Mouse (Mus musculus) C2C12 (cell line): ENCODE results near the gene Gm13090. TPM values are rescaled to one million over a fixed set of nuclear protein-coding genes. Genes with fewer than 3 reads are reported as not detected.
A peak's percentile ranks its signal among the peaks of the same experiment; 100 is the strongest.

Experiments used
- H3K27me3 ChIP-seq: one replicate; pipeline ENCODE4 v1.6.1; 2011; ENCODE audit not compliant: control insufficient read depth, insufficient read depth, insufficient read length
- H3K36me3 ChIP-seq: one replicate; pipeline ENCODE4 v1.6.1; 2011; ENCODE audit not compliant: control insufficient read depth, insufficient read depth
- H3K4me3 ChIP-seq: one replicate; pipeline ENCODE4 v1.5.1; 2011; ENCODE audit warnings: mild to moderate bottlenecking, control low read depth; ENCODE audit not compliant: poor library complexity, insufficient read depth, severe bottlenecking
- H3K79me2 ChIP-seq: one replicate; pipeline ENCODE4 v1.6.1; 2011; ENCODE audit not compliant: control insufficient read depth, insufficient read depth
- H3K79me3 ChIP-seq: one replicate; pipeline ENCODE4 v1.6.1; 2011; ENCODE audit warnings: low read depth, control low read depth
- H3ac ChIP-seq: one replicate; pipeline ENCODE3; 2011; ENCODE audit warnings: low read depth; ENCODE audit not compliant: control insufficient read depth, insufficient read length
- CEBPB ChIP-seq: IDR thresholded peaks from one replicate; pipeline ENCODE4 v1.6.1; 2011; ENCODE audit warnings: low read depth, mild to moderate bottlenecking, control low read depth, moderate library complexity
- CTCF ChIP-seq: IDR thresholded peaks from one replicate; pipeline ENCODE4 v1.5.1; 2011; ENCODE audit not compliant: control insufficient read depth, insufficient read depth, insufficient read length
- FOSL1 ChIP-seq: IDR thresholded peaks from one replicate; pipeline ENCODE4 v1.8.0; 2011; ENCODE audit warnings: mild to moderate bottlenecking, low read length; ENCODE audit not compliant: poor library complexity, insufficient read depth, severe bottlenecking
- MAX ChIP-seq: IDR thresholded peaks from one replicate; pipeline ENCODE4 v1.6.1; 2011; ENCODE audit warnings: mild to moderate bottlenecking, control low read depth
- MYOD1 ChIP-seq: IDR thresholded peaks from one replicate; pipeline ENCODE4 v1.6.1; 2011; ENCODE audit warnings: low read depth; ENCODE audit not compliant: control insufficient read depth, insufficient read length
- MYOG ChIP-seq: IDR thresholded peaks from one replicate; pipeline ENCODE4 v1.6.1; 2011; ENCODE audit not compliant: control insufficient read depth, insufficient read length; ENCODE audit errors: extremely low read depth
- USF1 ChIP-seq: IDR thresholded peaks from one replicate; pipeline ENCODE4 v1.6.1; 2011; ENCODE audit warnings: low read depth, mild to moderate bottlenecking, control low read depth, moderate library complexity
- polyA plus RNA-seq: library from polyadenylated mRNA; unstranded; fragments of >200 nt; fragmentation: generic; extraction: Trizol; gene quantifications from one replicate; pipeline ENCODE4 v1.2.1, GENCODE M21; 2012; ENCODE audit warnings: missing spikeins

The Gm13090 gene
- polyA plus RNA-seq, 1 experiment: not detected

- Histone ChIP-seq H3K4me3 (no peak overlapping the region), H3K79me3 (no peaks in the 10 kb centered on the region), H3K36me3 (peaks cover 42% of the 10 kb centered on the region), H3ac (no peak overlapping the region), H3K27me3 (no peaks in the 10 kb centered on the region), H3K79me2 (peaks cover 11% of the 10 kb centered on the region)
- no peak for TF ChIP-seq MYOG
Observed at GRCm38 (mm10) chr4:151046524-151046923, 42.8 kb upstream of the Gm13090 start.

DNA sequence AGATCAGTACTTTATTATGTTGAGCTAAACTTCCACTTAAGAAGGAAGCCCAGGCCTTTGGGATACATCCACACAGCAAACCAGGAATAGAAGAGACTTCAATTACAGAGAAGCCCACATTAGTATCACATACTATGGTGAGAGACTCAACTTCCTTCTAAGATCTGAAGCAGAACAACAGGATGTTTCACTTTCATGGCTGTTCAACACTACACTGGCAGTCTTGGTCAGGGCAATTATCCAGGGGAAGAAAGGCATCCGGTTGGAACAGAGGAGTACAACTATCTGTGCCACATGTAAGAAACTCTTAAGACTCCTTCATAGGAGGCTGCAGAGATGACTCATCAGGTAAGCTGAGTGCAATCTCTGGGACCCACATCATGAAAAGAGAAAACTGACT lies 38.2 kb upstream of the Gm13090 start:
- TF ChIP-seq MYOD1 (no peak), USF1 (no peak), CEBPB (no peak), MYOG (no peak), MAX (no peak), CTCF (no peak), FOSL1 (no peak)
- Histone ChIP-seq H3ac (no peak overlapping the region), H3K4me3 (no peak overlapping the region), H3K79me2 (peaks cover 55% of the 10 kb centered on the region), H3K27me3 (no peaks in the 10 kb centered on the region), H3K36me3 (peaks cover 80% of the 10 kb centered on the region), H3K79me3 (peaks cover 12% of the 10 kb centered on the region)

GRCm38 (mm10) chr4:151057347-151058321 lies 31.7 kb upstream of the Gm13090 start, which contains the start of gene Vamp3:
Gene Vamp3, minus strand, starts transcription at chr4:151057963.
- Histone ChIP-seq H3K4me3 (peak within 1 kb of the TSS; percentile 79), H3K27me3 (no peaks in the 10 kb centered on the region), H3K36me3 (peaks cover 29% of the 10 kb centered on the region), H3ac (peak within 1 kb of the TSS; percentile 93), H3K79me3 (peaks cover 19% of the 10 kb centered on the region), H3K79me2 (peaks cover 49% of the 10 kb centered on the region)
- TF ChIP-seq MAX (peak; percentile 67), CTCF (no peak)

GRCm38 (mm10) chr4:151058634-151059033 lies 30.7 kb upstream of the Gm13090 start:
- Histone ChIP-seq H3K27me3 (peaks cover 4% of the 10 kb centered on the region), H3K36me3 (peaks cover 19% of the 10 kb centered on the region), H3K79me3 (peaks cover 18% of the 10 kb centered on the region), H3K79me2 (peaks cover 39% of the 10 kb centered on the region), H3K4me3 (no peak overlapping the region), H3ac (no peak overlapping the region)
- TF ChIP-seq USF1 (no peak), CEBPB (no peak), MYOD1 (no peak), FOSL1 (no peak), MYOG (no peak), MAX (no peak), CTCF (no peak)

DNA sequence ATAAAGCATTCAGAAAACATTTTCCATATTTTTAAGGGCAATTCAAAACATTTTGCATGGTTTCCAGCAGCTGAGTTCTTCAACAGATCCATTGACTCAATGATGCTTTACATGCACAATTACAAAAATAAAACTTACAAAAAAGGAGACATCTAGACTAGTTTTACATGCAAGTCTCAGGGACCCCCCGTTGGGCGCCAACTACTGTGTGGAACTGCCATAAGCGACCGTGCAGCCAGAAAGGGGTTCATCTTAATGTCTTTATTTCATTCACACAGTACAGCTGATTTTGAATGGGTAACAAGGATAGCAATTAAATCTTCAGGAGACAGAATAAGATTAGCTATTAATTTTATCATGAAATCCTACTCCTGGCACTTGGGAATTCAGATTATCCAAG lies 29.8 kb upstream of the Gm13090 start:
- H3ac ChIP-seq: no peak overlapping the region
- peaks cover 9% of the 10 kb centered on the region for H3K36me3 ChIP-seq
- TF ChIP-seq USF1: no peak
- no peak for TF ChIP-seq FOSL1
- no peak for TF ChIP-seq MAX
- no peak for TF ChIP-seq CEBPB
- TF ChIP-seq MYOG: no peak
- no peak for TF ChIP-seq MYOD1
- no peak for TF ChIP-seq CTCF
- no peak overlapping the region for H3K4me3 ChIP-seq
- H3K27me3 ChIP-seq: peaks cover 8% of the 10 kb centered on the region
- peaks cover 29% of the 10 kb centered on the region for H3K79me2 ChIP-seq
- H3K79me3 ChIP-seq: peaks cover 14% of the 10 kb centered on the region

GRCm38 (mm10) chr4:151068751-151069150 lies 20.6 kb upstream of the Gm13090 start:
- Histone ChIP-seq H3K79me2 (no peaks in the 10 kb centered on the region), H3ac (no peak overlapping the region), H3K4me3 (no peak overlapping the region), H3K36me3 (no peaks in the 10 kb centered on the region), H3K27me3 (peaks cover 82% of the 10 kb centered on the region), H3K79me3 (no peaks in the 10 kb centered on the region)
- TF ChIP-seq CEBPB (no peak), MYOD1 (no peak), USF1 (no peak), MAX (no peak), CTCF (no peak), MYOG (no peak), FOSL1 (no peak)
